Mouse (Mus musculus): ENCODE measurements around the gene Vmn1r107. TPM values are rescaled to one million over a fixed set of nuclear protein-coding genes. Genes with fewer than 3 reads are reported as not detected.
"Not testable (repeated sequence)": the region's sequence is repeated elsewhere in the genome, so short reads cannot be mapped to it uniquely, and the experiment has no call there.

The Vmn1r107 gene
- polyA plus RNA-seq (2015; fragmentation: Nextera tagmentation; extraction: Ambion mirVana) = not detected in 2 replicates

DNA sequence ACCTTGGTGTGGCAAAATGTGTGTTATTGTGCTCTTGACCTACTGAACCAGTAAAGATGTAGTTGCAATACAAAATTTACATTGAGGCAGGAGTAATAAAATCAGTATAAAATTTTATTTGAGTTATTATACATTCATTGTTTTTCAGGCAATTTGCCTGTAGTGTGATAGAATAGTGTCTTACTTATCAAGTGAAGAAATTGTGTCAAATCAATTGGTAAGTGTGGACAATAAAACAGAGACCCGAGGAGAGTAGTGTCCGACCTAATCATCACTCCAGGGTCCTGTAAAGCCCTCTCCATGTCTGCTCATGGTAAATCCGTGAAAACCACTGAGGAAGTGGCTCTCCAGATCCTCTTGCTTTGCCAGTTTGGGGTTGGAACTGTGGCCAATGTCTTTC, at the start of gene Vmn1r107:
TSS of gene Vmn1r107 (plus strand) at position 301 of the 400 bp plus-strand sequence.
- H3K4me1 ChIP-seq (ENCODE audit: control insufficient read depth, insufficient read depth, low read length); H3K9me3 ChIP-seq (replicated peaks; ENCODE audit: control insufficient read depth, low read length); H3K4me3 ChIP-seq (replicated peaks; ENCODE audit: low read length); H3K4me2 ChIP-seq (ENCODE audit: low read depth, low read length); H3K9ac ChIP-seq (ENCODE audit: low read length); H3K36me3 ChIP-seq (ENCODE audit: control insufficient read depth, insufficient read depth, low read length); H3K27me3 ChIP-seq (ENCODE audit: control insufficient read depth, insufficient read depth, low read length); ATAC-seq (ENCODE audit: insufficient read depth, low FRiP score); H3K27ac ChIP-seq (ENCODE audit: low read length): not testable (repeated sequence)
- WGBS = no CpG with 5 or more reads among the region's 3 CpGs

- not testable (repeated sequence) for H3K9me3 ChIP-seq (replicated peaks; ENCODE audit: control insufficient read depth, low read length); H3K36me3 ChIP-seq (ENCODE audit: control insufficient read depth, insufficient read depth, low read length); H3K4me3 ChIP-seq (replicated peaks; ENCODE audit: low read length); H3K27ac ChIP-seq (ENCODE audit: low read length); H3K27me3 ChIP-seq (ENCODE audit: control insufficient read depth, insufficient read depth, low read length); H3K4me1 ChIP-seq (ENCODE audit: control insufficient read depth, insufficient read depth, low read length); ATAC-seq (ENCODE audit: insufficient read depth, low FRiP score); H3K9ac ChIP-seq (ENCODE audit: low read length); H3K4me2 ChIP-seq (ENCODE audit: low read depth, low read length)
- WGBS = no CpG with 5 or more reads among the region's 2 CpGs
These were observed 34.4 kb downstream of the Vmn1r107 start, which contains the start of gene Vmn1r111 for GRCm38 (mm10) chr7:20703116-20703515. Vmn1r111 (minus strand) TSS chr7:20703216.

Other genes starting within 250 kb of the Vmn1r107 start
- not detected in 2 replicates for gene Vmn1r101, start 226.3 kb upstream of the Vmn1r107 start, polyA plus RNA-seq (2015; fragmentation: Nextera tagmentation; extraction: Ambion mirVana)
- gene Gm10670, start 194.0 kb upstream of the Vmn1r107 start, polyA plus RNA-seq (2015; fragmentation: Nextera tagmentation; extraction: Ambion mirVana) = not detected in 2 replicates
- gene Vmn1r103, start 158.4 kb upstream of the Vmn1r107 start, polyA plus RNA-seq (2015; fragmentation: Nextera tagmentation; extraction: Ambion mirVana) = not detected in 2 replicates
- gene Vmn1r104, start 135.1 kb upstream of the Vmn1r107 start, polyA plus RNA-seq (2015; fragmentation: Nextera tagmentation; extraction: Ambion mirVana) = not detected in 2 replicates
- not detected in 2 replicates for gene Gm5726, start 123.2 kb upstream of the Vmn1r107 start, polyA plus RNA-seq (2015; fragmentation: Nextera tagmentation; extraction: Ambion mirVana)
- not detected in 2 replicates for gene Gm4141, start 92.7 kb upstream of the Vmn1r107 start, polyA plus RNA-seq (2015; fragmentation: Nextera tagmentation; extraction: Ambion mirVana)
- gene Gm4513, start 69.9 kb upstream of the Vmn1r107 start, polyA plus RNA-seq (2015; fragmentation: Nextera tagmentation; extraction: Ambion mirVana) = not detected in 2 replicates
- gene Vmn1r111, start 34.3 kb downstream of the Vmn1r107 start, polyA plus RNA-seq (2015; fragmentation: Nextera tagmentation; extraction: Ambion mirVana) = not detected in 2 replicates
- gene Gm10668, start 61.7 kb downstream of the Vmn1r107 start, polyA plus RNA-seq (2015; fragmentation: Nextera tagmentation; extraction: Ambion mirVana) = not detected in 2 replicates
- gene Vmn1r112, start 102.3 kb downstream of the Vmn1r107 start, polyA plus RNA-seq (2015; fragmentation: Nextera tagmentation; extraction: Ambion mirVana) = not detected in 2 replicates
- not detected in 2 replicates for gene Vmn1r113, start 118.4 kb downstream of the Vmn1r107 start, polyA plus RNA-seq (2015; fragmentation: Nextera tagmentation; extraction: Ambion mirVana)
- gene Vmn1r114, start 143.3 kb downstream of the Vmn1r107 start, polyA plus RNA-seq (2015; fragmentation: Nextera tagmentation; extraction: Ambion mirVana) = not detected in 2 replicates
- gene Vmn1r115, start 176.1 kb downstream of the Vmn1r107 start, polyA plus RNA-seq (2015; fragmentation: Nextera tagmentation; extraction: Ambion mirVana) = not detected in 2 replicates
- not detected in 2 replicates for gene Vmn1r116, start 203.3 kb downstream of the Vmn1r107 start, polyA plus RNA-seq (2015; fragmentation: Nextera tagmentation; extraction: Ambion mirVana)
- gene Vmn1r117, start 215.2 kb downstream of the Vmn1r107 start, polyA plus RNA-seq (2015; fragmentation: Nextera tagmentation; extraction: Ambion mirVana) = not detected in 2 replicates
- gene Vmn1r118, start 243.4 kb downstream of the Vmn1r107 start, polyA plus RNA-seq (2015; fragmentation: Nextera tagmentation; extraction: Ambion mirVana) = not detected in 2 replicates